ENCODE assay signal across 7 mouse cellular contexts in the genomic region with DNA sequence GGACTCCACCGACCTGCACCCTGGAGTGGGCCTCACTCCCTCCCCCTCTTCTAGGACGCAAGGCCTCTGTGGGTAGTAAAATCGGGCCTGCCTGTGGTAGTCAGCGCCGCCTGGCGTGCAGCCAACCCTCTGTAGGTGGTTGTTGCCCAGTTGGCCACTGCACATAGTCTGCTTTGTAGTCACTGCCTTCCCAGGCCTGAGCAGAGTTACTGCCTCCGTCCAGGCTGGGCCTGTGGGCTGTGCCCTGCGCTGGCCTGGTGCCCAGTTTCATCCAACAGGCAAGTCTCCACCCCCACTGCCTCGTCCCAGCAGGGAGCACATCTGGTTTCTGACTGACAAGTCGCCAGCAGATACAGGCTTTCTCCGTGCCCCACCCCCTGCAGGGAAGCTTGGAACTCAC. TPM values are rescaled to one million over a fixed set of nuclear protein-coding genes. Genes with fewer than 3 reads are reported as not detected.
DNase-seq lines count a peak whose midpoint lies in the region; ATAC-seq and TF ChIP-seq lines count a peak whose summit lies in the region.

No protein-coding gene starts in this region.

- no peaks in the 10 kb centered on the region for H3K9me3 ChIP-seq in intestine, postnatal 0 days (ENCODE audit: control insufficient read depth)
- H3K9me3 ChIP-seq in midbrain, embryonic 12.5 days: no peaks in the 10 kb centered on the region
- H3K9me3 ChIP-seq in stomach, postnatal 0 days (ENCODE audit: control insufficient read depth, low read length): no peaks in the 10 kb centered on the region

- no peaks in the 10 kb centered on the region for H3K27me3 ChIP-seq in intestine, postnatal 0 days (replicated peaks; ENCODE audit: control insufficient read depth, insufficient read depth, low read length)
- no peaks in the 10 kb centered on the region for H3K27me3 ChIP-seq in midbrain, embryonic 12.5 days
- H3K27me3 ChIP-seq in stomach, postnatal 0 days (ENCODE audit: control insufficient read depth, insufficient read depth, low read length): no peaks in the 10 kb centered on the region

- no peak overlapping the region for H3K9ac ChIP-seq in intestine, postnatal 0 days (ENCODE audit: low read depth, low read length)
- no peak overlapping the region for H3K9ac ChIP-seq in midbrain, embryonic 12.5 days (replicated peaks)
- H3K9ac ChIP-seq in stomach, postnatal 0 days (ENCODE audit: low read length): no peak overlapping the region

- H3K4me2 ChIP-seq in intestine, postnatal 0 days (replicated peaks; ENCODE audit: low read depth): no peak overlapping the region
- H3K4me2 ChIP-seq in midbrain, embryonic 12.5 days (replicated peaks): no peak overlapping the region
- H3K4me2 ChIP-seq in stomach, postnatal 0 days (replicated peaks; ENCODE audit: low read depth): no peak overlapping the region

- intact Hi-C loops in gastrocnemius, postnatal 36 days (cut with DNase I): no loop called here

- no peaks in the 10 kb centered on the region for H3K4me1 ChIP-seq in intestine, postnatal 0 days (replicated peaks; ENCODE audit: control insufficient read depth, insufficient read depth, low read length)
- H3K4me1 ChIP-seq in midbrain, embryonic 12.5 days: peaks cover 10% of the 10 kb centered on the region
- no peaks in the 10 kb centered on the region for H3K4me1 ChIP-seq in stomach, postnatal 0 days (replicated peaks; ENCODE audit: control insufficient read depth, insufficient read depth)

- ATAC-seq in common myeloid progenitor, adult 5-6 weeks (replicated peaks; ENCODE audit: low read depth, poor library complexity, severe bottlenecking): peak; percentile 34; the same call in 1 of the 2 replicates
- ATAC-seq in intestine, postnatal 0 days: peak; percentile 65
- ATAC-seq in midbrain, embryonic 12.5 days (ENCODE audit: low FRiP score, low read depth): peak; percentile 63; the same call in 1 of the 2 replicates
- ATAC-seq in stomach, postnatal 0 days (ENCODE audit: low FRiP score, low TSS enrichment): peak; percentile 73

- DNase-seq in adrenal gland, postnatal 14 days: peak; percentile 87
- peak; percentile 16 to 44 for DNase-seq in gastrocnemius, postnatal 36 days
- peak; percentile 43 to 73 for DNase-seq in left cerebral cortex, adult 9 months (ENCODE audit: low spot score in 2 of 2)
- DNase-seq in stomach, postnatal 0 days (ENCODE audit: low spot score): peak; percentile 85

- no peak overlapping the region for H3K4me3 ChIP-seq in intestine, postnatal 0 days (ENCODE audit: low read depth, low read length)
- H3K4me3 ChIP-seq in midbrain, embryonic 12.5 days: no peak overlapping the region
- H3K4me3 ChIP-seq in stomach, postnatal 0 days (ENCODE audit: low read depth, low read length): no peak overlapping the region

- peak; percentile 53 for TF ChIP-seq CTCF in intestine, postnatal 0 days (IDR thresholded peaks at IDR 0.05; ENCODE audit: low read depth)
- no peak for TF ChIP-seq CTCF in stomach, postnatal 0 days (IDR thresholded peaks at IDR 0.05; ENCODE audit: low read depth)

- H3K27ac ChIP-seq in intestine, postnatal 0 days (ENCODE audit: low read depth, low read length): no peak overlapping the region; the same call in 1 of the 2 replicates
- no peak overlapping the region for H3K27ac ChIP-seq in midbrain, embryonic 12.5 days (replicated peaks)
- H3K27ac ChIP-seq in stomach, postnatal 0 days (replicated peaks): no peak overlapping the region

- peaks cover 40% of the 10 kb centered on the region for H3K36me3 ChIP-seq in intestine, postnatal 0 days (ENCODE audit: control insufficient read depth, insufficient read depth)
- H3K36me3 ChIP-seq in midbrain, embryonic 12.5 days: peaks cover 62% of the 10 kb centered on the region
- H3K36me3 ChIP-seq in stomach, postnatal 0 days (ENCODE audit: control insufficient read depth, insufficient read depth, low read length): 0 out of 2 replicates have a peak, but pooled peaks cover 3% of the 10 kb centered on the region

- WGBS in intestine, postnatal 0 days: 32% methylated on average over 11 of the region's 11 CpGs
- WGBS in midbrain, embryonic 12.5 days: 60% methylated on average over 11 of the region's 11 CpGs
- WGBS in stomach, postnatal 0 days: 33% methylated on average over 11 of the region's 11 CpGs

- TF ChIP-seq EP300 in stomach, postnatal 0 days (optimal IDR thresholded peaks at IDR 0.05): no peak

RNA-seq across cellular contexts. Expression of a gene that starts 54.8 kb away (rescaled TPM):
- total RNA-seq in adrenal gland, postnatal 14 days (2021): 40.4 TPM in 2 replicates
- total RNA-seq in common myeloid progenitor, adult 5-6 weeks (2017): 50.5 and 53.8 TPM in 2 replicates
- 10 to 100 TPM; 12.4 to 17.7 TPM for total RNA-seq in gastrocnemius, postnatal 36 days (2021)
- 8.8 and 9.3 TPM in 2 replicates for polyA plus RNA-seq in intestine, postnatal 0 days (2015; fragmentation: Nextera tagmentation; extraction: Ambion mirVana)
- polyA plus RNA-seq in midbrain, embryonic 12.5 days (2016; fragmentation: Nextera tagmentation; extraction: Ambion mirVana): 27.2 and 30.2 TPM in 2 replicates
- 8.8 and 8.9 TPM in 2 replicates for polyA plus RNA-seq in stomach, postnatal 0 days (2015; fragmentation: Nextera tagmentation; extraction: Ambion mirVana)

Comparison
In these comparisons a context has a peak if more than half of its experiments do, and no peak if none do; other contexts are left out.
1. DNase-seq: peak in every context shown above with its lines; median percentile 87 in adrenal gland, postnatal 14 days; 85 in stomach, postnatal 0 days; 58 in left cerebral cortex, adult 9 months; 30 in gastrocnemius, postnatal 36 days.